Mouse (Mus musculus) liver, adult 2 months (tissue): ENCODE measurements around the gene Olfr1020.

Source experiments
- CTCF ChIP-seq: fragments of 200-500 bp; IDR thresholded peaks from 2 replicates; pipeline ENCODE4 v1.5.1; 2011; ENCODE audit warnings: low read depth, low read length, control low read depth
- POLR2A ChIP-seq: fragments of 200-500 bp; IDR thresholded peaks from 2 replicates; pipeline ENCODE4 v1.6.1; 2011; ENCODE audit warnings: low read length, control low read depth; ENCODE audit not compliant: insufficient read depth; ENCODE audit errors: extremely low read depth

DNA sequence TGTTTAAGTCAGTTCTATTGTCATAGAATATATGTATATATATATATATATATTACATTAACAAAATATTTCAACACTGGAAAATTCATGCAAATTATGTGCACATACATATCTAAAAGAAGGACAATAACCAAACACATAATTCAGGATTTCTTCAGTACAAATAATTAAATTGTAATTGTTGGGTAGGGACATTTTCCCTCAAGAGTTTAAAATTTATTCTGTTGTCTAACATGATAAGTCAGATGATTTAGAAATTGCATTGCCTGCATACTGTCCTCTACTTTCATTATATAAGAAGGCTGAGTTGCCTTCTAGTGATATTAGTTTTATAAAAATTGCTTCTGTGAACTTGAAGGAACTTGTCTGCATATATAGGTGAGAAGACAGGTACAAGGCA lies 28.7 kb upstream of the Olfr1020 start, which contains the start of gene Olfr1018:
- TF ChIP-seq CTCF (no peak), POLR2A (no peak)
